Mouse (Mus musculus): ENCODE data around the gene Cdc14b.

DNA sequence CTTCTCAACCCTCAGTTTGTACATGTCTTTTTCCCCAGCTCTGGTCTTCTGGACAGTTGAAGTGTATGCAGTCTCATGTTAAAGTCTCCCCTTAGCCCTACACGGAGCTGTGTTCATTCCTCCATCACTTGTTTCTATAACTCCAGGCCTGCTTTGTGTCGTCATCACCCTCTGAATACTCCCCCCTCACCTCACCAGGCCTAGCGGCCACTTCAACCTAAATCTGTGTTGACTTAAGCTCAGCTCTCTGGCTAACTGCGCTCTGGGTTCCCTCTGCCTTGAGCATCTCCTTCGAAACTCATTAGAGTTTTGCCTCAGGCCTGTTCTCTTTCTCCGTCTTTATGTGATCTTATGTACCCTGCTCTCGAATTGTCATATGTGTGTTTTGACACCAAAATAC lies 97.1 kb downstream of the Cdc14b start:
- TF ChIP-seq CTCF (IDR thresholded peaks at IDR 0.05; ENCODE audit: low read depth, low read length) (no peak), POLR2A (IDR thresholded peaks at IDR 0.05; ENCODE audit: extremely low read depth, insufficient read depth, low read length) (no peak)

Data from liver, adult 2 months (tissue).